Mouse (Mus musculus) lung, postnatal 36 days (tissue): ENCODE data around the gene Fam57a.

Experiments
- DNase-seq: peaks from one replicate; pipeline ENCODE4 v3.0.0; 2022; ENCODE audit warnings: mixed read lengths

Gene Fam57a

DNA sequence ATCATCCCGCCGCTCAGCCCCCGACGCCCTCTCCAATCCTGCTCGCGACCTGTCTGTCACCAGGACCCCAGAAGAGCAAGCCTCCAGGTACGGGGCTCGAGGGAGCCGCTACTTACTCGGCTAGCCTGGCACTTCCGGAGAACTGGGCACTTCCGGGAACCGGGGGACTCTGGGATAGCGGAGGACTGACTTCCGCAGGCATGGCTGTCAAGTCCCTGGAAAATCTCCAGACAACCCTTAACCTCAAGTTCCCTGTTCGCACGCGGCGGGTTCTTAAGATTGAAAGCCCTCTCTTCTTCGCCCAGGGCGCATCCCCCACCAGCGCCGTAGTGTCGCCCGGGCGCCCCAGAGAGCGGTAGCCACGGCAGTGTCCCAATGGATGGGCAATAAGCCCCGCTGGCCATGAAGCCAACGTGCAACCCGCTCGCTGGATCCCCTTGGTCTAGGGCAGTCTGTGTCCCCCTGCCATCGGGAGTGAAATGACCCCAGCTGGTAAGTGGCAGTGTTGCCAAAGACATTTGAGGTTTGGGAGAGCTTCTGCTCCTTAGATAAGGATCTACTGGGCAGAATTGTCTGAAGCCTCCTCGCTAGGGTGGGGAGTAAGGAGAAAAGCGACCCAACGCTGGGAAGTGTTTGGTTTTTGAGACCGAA lies at the start of gene Fam57a, which contains the start of gene Vps53:
Gene Fam57a, plus strand, starts transcription at position 177 of the 651 bp plus-strand sequence.
Gene Vps53, minus strand, starts transcription at position 153 of the 651 bp plus-strand sequence.
- peak; percentile 93 for DNase-seq

DNA sequence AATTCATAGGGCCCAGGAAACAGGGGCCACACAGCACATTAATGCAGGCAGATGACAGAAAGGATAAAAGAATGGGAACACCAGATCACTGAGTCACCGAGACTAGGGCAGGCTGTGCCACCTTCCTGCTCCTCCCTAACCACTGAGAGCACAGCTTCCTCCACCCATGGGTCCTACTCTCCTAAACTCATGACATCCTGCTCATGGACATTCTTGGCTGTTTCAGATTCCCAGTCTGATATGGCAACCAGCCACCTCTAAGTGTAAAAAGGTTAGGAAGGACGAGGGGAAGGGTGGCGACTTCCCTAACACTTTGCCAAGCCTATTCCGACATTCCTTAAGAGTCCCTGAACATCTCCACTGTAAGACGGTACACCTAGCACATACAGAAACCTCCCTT lies 48.6 kb upstream of the Fam57a start:
- peak; percentile 93 for DNase-seq

DNA sequence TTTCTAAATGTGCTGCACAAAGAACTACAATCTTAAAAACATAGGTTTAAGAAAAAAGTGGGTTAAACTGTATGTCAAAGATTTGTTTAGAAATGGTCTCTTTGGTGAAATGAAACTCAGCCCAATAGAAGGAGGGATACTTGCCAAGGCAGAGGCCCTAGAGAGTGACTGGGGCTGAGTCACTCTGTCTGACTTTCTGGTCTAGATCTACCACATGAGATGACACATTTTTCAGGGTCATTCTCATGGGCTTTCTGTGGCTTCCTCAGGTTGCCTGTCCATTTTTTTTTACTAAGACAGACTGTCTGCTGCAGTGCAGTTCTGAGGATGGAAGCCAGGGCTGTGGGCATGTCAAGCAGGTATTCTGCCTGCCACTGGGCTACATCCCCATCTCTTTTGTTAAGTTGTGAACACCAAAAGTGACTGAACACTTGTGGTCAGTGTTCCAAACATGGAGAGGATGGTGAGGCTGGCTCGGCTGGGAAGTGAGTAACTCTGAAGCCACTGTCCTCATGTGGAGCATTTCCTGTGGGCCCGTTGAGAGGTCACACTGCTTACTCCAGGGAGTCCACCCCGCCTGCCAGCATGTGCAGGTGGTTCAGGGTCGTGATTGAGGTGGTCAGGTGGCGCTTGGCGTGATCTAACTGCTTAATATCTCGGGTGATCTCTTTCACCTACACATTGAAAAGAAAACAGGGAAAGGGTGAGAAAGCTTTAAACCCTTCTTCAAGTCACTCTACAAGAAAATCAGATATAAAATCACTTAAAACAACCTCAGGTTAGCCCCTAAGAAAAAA lies 43.6 kb upstream of the Fam57a start:
- no peak for DNase-seq

DNA sequence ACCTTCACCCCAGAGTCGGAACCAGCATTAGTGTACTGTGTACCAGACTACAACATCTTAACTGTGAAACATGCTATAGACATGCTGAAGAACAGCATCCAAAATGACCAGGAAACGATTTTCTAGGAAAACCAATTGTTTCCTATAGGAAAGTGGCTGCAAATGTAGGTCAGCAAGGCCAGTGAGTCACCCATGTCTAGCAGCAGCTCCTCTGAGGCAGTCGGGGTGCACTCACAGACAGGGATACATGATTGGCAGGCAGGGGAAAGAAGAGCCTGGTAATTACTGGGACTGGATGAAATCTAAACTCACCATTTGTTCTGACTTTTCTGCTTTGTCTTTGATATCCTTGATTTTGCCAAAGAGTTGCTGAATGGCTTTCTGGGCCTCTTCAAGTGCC lies 41.5 kb upstream of the Fam57a start:
- no peak for DNase-seq

DNA sequence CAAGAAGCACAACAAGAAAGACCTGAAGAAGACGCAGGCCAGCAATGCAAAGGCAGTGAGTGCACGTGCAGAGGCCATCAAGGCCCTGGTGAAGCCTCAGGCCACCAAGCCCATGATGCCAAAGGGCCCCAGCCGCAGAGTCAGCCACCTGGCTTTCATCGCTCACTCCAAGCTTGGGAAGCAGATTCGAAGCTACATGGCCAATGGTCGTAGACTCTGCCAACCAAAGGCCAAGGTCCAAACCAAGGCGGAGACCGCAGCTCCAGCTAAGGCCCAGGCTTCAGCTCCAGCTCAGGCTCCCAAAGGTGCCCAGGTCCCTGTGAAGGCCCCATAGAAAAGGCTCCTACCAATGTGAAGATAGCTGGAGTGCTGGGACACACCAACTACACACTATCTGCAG lies 35.1 kb upstream of the Fam57a start:
- DNase-seq, result no peak

DNA sequence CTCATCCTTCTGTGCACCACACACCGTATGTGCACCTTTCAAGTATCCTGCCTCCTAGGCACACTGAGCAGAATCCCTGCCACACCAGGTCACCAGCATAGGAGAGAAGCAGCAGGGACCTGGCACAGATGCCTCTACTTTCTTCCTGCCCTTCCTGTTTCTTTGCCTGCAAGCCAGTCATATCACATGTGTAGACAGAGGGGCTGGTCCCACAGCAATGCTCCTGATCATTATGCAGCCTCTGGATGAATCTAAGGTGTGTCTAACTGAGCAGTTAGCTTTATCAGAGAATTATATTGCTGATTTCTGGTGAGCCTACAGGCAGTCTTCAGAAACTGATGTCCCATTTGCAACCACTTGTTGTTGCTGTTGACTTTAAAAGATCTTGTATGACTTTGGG lies 34.3 kb upstream of the Fam57a start:
- DNase-seq, result no peak

DNA sequence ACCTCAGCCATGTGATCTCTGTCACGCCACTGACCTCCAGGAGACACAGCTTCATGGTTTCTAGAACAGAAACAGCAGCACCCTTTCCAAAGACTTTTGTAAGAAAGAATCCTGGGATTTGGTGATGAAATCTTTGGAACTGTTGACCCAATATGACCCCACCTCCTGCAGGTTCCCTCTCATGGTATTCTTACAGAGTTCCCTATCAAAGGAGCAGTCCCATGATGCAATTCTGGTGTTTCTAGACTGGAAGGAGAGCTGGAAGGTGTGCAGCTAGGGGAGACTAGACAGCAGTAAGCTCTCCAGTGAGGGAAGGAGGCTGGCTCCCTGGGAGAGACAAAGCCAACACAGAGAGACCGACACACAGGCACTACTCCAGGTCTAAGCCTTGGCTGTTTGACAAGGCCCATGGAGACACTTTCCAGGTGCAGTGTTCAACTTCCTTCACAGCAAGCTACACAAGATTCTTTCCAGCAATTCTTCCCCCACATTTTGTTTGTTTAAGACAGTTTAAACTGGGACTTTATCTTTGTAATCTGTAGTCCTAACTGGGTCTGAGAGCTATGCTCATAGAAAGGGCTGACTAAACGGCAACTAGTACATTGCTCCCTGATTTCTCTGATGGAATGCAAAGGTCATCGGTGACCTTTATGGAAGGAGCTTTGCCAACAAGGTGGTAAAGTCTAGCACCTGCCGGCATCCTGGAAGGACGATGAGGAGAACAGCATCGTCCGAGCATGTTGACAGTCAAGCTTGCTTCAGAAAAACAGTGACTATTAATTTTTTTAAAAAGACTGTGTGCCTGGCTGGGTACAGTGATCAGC lies 33.1 kb upstream of the Fam57a start:
- DNase-seq, result no peak

DNA sequence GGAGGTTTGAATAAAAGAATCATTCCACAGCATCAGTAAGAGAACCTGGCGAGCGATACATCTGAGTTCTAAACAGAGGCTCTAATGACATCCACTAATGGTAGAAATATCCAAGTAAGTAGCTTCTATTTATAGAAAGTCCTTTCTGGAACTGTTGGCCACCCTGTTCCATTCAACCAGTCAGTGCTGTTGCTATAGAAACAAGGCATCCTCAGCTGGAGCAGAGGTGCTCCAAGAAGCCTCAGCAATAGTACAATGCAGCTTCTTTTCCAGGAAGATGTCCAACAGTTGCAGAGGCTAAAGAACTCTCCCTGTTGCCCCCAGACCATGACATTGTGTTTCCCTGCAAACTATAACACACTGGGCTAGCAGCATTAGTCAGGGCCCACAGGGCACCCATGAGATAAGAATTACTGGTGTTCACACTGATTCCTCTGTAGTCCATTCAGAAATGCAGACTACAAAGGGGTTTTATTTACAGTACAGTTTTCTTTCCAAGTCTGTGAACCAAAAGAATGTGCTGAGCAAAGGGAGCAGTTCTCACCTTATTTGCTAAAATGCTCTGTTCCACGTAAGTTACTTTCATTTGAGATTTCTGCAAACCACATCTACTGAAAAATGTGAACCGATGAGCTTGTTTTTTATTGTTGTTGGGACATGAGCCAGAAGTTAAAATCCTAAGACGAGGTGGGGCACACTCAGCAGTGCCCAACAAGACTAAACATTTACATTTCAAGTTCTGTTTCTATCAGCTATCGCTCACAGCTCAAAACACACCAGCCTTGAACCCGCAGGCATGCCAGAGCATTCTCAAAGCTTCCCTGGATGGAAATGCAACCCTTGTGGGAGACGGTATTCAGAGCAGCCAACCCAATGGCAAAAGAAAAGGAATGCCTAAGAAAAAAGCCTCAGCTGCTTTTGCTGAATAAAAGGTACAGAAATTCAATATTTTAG lies 31.1 kb upstream of the Fam57a start:
- DNase-seq, result peak; percentile 41

DNA sequence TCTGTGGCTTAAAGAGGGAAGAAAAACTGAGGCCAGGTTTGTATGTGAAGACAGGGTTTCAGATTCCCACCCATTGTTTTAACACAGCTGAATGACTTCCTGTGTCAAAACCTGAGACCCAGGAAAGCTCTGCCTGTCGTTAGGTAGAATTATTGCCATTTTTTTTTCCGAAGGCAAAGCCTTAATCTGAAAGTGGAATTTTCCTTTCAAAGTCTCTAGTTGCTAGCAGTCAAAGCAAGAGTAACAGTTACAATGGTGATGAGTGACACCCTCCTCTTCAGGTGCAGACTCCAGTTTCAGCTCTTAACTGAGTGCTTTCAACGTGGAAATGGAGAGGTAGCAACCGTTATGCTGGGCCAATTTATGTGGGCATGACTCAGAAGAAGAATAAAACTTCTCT lies 28.5 kb upstream of the Fam57a start:
- DNase-seq, result no peak

DNA sequence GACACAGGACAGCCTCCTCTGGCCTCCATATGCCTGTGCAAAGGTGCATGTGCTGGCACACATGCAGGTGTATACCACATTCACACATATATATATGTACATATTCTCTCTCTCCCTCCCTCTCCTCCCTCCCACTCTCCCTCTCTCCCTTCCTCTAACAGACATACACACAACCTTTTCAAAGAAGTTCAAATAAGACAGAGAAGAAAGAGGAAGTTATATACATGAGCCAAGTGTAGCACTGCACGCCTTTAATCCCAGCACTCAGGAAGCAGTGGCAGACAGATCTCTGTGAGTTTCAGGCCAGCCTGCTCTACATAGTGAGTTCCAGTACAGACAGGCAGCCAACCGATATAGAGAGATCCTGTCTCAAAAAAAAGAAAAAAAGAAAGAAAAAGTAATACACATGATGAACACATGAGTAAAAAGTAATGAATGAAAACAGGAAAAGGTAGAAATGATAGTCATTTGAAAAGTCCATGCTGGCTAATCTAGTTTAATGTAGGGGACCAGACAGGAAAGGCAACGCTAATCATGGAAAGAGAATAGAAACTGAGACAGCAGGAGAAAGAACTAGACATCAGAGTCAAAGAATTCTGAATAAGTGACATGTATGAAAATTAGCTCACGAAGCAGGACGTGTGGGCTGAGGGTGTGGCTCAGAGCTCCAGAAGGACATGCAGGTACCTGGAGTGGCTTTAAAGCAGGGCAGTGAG lies 26.1 kb upstream of the Fam57a start:
- DNase-seq, result no peak

DNA sequence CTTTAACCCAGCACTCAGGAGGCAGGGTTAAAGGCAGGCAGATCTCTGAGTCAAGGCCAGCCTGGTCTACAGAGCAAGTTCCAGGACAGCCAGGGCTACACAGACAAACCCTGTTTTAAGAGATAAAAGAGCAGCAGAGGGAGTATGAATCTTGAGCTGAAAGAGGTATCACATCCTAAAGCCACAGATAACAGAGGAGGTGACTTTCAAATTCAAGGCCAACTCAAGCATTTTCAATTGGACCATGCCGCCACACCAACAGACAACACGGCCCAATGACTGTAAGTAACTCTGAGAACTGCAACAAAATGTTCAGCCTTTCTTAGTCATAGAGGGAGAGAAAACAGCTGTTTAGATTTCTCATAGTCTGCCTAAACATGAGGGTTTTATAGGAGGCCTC lies 25.3 kb upstream of the Fam57a start:
- DNase-seq, result no peak

DNA sequence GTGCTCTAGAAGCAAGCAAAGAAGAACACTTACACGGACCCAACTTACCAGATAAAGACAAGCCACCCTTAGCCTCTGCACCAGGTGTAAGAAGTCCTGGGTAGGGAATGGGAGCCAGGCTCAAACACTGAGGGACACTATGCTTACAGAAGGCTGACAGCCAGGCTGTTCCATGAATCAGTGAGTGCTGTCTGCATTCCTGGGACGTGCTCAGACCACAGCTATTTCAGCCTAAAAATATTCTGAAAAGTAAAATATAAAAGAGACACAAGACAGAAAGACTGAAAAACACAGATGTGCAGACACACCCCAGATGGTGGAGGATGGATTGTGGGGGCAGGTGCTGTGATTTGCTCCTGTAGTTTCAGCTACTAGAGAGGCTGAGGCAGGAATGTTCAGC lies 24.6 kb upstream of the Fam57a start:
- no peak for DNase-seq

DNA sequence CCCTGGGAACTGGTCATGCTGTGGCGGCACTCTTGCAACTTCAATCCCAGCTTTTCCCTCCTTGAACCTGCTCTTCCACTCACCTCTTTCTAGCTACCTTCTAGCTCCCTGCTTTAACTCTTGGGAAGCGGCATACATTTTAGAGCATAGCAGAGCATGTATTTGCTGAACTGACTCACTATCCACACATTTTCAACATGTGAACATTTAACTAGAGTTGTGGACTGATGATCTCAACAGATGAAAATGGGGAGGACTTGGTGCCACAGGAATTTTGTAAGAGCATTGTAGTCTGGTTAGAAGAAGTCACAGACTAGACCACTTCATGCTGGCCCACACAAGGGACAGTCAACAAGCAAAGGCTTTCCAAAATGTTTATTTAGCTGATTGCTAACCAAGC lies 21.1 kb upstream of the Fam57a start:
- DNase-seq, result no peak

DNA sequence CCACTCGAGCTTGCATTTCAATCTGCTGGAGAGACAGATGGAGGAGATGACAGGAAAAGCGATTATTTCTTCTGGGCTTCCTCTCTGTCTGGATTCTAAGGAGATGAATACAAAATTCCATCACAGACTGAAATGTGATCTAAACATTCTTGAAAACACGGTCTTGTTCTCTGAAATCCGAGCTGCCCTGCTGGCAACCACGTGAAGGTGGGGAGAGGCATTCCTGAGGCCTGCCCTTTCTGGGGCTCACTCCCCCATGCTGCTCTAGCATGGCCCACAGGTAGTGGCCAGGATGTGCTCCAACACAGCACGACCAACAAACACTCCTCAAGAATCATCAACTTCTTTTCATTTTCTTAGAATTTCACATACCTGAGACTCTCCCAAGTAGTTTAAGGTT lies 19.2 kb upstream of the Fam57a start:
- DNase-seq, result no peak

DNA sequence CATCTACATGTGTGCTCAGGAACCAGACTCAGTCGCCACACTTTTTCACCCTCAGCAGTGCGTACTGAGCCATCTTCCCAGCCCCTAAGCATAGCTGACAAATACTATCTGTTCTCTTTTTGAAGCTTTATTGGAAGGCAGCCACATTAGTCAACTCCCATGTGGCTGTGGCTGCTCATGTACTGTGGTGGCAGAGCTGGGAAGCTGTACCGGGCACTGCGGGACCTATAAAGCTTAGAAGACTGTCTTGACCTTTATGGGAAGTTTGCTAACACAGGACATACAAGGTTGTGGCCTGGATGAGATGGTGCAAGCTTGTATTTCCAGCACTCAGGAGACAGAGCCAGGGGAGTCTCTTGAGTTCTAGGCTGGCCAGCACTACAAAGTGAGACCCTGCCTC lies 12.8 kb upstream of the Fam57a start:
- DNase-seq, result no peak

DNA sequence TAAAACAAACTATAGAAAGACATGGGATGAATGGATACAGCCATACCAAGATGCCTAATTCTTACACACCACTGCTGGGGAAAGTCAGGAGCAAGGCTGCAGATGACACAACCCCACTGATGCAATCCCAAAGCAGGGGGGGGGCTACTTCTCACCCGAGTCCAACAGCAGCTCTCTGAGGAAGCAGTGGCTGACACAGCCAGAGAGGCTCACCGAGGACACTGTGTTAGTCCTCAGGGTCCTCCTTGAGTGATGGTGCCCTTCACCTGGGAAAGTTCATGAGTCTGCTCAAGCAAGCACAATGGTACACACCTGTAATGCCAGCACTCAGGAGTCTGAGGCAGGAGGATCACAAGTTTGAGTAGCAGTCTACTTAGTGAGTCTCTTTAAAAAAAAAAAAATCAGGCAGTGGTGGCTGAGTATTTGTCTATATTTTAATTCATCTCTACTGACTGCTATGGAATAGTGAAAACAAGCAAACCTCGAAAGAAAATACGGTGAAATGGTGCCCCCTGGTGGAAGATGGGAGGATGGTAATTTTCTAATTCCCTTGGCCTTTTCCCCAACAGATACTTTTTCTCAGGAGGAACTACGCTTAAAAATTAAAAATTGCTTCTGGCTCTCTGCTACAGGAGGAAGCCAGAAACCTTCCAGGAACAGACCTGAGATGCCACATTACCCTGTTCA lies 12.2 kb upstream of the Fam57a start:
- peak; percentile 83 for DNase-seq

DNA sequence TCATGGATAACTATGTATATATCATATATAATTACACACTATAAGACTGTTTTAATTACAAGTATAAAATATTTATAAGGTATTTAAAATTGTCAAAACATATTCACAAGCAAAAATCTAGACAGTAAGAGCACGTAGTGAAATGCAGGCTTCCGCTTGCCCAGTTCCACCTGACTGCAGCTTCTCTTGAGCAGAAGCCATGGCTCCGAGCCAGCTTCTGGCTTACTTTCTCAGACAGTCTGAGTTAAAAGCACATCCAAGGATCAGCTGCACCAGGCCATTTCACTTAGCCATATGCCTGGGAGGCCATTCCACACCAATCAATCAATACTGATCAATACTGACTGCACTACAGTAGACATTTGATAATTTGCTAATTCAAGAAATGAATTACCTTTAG lies 10.5 kb upstream of the Fam57a start:
- DNase-seq, result no peak

DNA sequence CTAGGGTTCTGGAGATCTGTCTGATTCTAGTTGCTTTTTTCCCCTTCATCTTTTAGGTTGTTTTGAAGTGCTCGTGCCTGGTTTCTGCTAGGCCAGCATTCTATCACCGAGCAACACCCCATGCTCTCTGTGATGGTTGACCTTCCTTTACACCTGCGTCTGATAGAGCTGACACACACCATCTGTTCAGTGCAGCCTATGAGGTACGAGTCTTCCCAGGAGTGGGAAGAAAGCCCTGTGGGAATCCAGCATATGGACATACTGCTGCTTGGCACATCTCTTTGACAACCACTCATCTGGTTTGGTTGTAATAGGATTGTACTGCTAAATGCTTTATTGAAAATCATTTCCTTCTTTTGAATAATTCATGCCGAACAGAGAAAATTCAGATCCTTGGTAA lies 9.3 kb upstream of the Fam57a start:
- no peak for DNase-seq

DNA sequence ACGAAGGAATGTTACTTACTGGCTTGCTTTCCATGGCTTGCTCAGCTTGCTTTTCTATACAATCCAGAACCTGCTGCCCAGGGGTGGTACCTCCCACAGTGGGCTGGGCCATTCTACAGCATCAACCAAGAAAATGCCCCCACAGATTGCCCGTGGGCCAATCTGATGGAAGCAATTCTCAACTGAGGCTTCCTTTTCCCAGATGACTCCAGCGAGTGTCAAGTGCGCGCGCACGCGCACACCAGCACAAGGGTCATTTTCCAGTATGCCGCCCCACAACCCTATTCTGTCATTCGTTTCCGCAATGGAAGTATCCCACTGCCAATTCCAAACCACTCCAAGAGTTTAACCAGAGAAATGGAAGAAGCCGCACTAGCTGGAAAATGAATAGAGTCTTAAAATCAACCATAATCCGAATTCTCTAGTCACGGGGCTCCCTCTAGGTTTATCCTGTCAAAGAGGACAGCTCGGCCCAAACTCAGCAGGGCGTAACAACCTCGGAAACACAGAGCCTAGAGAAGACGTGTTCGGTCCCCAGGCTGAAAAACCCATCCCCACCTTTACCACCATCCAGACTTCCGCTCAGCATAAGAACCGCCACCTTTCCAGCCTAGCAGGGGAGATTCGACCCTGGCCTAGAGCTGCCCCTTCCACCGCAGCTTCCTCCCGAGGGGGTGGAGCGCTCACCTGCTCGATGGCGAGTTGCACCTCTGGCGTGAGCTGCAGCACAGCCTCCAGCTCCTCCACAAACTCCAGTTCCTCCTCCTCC lies 561 bp upstream of the Fam57a start:
- DNase-seq, result peak; percentile 35

DNA sequence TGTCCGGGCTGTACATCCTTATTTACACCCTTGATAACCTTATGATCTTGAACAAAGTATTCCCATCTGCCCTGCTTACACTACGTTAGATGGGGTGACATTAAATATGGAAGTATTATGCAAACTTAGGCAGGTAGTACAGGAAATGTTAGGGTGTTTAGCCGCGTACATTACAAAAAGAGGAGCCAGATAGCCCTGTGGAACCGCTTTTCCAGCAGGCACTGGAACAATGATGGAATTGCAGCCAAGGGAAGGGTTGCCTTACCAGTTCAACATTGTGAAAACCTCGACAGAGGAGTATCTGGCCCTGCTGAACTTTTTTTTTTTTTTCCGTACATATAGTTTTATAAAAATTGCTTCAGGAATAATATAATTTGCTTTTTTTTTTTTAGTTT lies 672 bp downstream of the Fam57a start:
- DNase-seq, result no peak
